Mouse (Mus musculus) ES-E14 (cell line): ENCODE results near the gene Ace3.

ENCODE experiments used
- HCFC1 ChIP-seq: IDR thresholded peaks from 2 replicates; pipeline ENCODE4 v1.6.1; 2012; ENCODE audit warnings: low read length, inconsistent platforms, borderline replicate concordance; ENCODE audit not compliant: insufficient read depth
- MAFK ChIP-seq: IDR thresholded peaks from 2 replicates; pipeline ENCODE4 v1.6.1; 2014; ENCODE audit warnings: mild to moderate bottlenecking, low read depth, low read length, inconsistent platforms; ENCODE audit not compliant: insufficient read depth

GRCm38 (mm10) chr11:105975636-105976035 is 18.8 kb upstream of the Ace3 start:
- TF ChIP-seq HCFC1 (no peak), MAFK (no peak)
